In the genomic region with DNA sequence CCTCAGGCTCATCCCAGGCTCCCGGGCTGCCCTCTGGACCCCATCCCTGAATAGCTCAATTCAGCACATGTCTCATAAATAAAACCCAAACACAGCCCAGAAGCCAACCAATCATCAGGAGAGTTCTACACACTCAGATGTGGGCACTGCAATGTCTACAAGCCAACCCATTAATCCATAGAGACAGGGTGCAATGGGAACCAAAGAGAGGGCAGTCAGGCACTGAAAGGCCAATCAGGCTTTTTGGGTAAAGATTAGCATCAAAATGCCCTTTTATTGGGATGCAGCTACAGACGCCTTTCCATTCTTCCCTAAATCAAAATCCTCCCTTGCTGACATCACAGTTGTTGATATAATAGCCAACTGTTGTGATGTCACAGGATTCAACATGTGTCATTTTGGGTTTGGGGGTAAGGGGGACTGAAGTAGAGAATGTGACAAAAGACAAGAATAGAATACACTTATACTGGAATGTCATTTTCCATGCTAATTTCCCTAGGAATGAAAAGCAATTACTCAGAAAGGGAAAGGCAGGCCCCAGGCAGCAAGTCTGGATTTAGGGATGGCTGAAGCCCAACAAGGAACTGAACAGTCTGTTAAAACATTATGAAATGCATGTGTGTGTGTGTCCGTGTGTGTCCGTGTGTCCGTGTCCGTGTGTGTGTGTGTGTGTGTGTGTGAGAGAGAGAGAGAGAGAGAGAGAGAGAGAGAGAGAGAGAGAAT, we compare ENCODE assay signal across 11 mouse cellular contexts.
A peak's percentile ranks its signal among the peaks of the same experiment; 100 is the strongest.
DNase-seq lines count a peak whose midpoint lies in the region; ATAC-seq and TF ChIP-seq lines count a peak whose summit lies in the region.
"Had no signal": no experiment of that assay in that cellular context is flagged by ENCODE, and none has a peak within 500 bp of the region (broad histone marks: within the 10 kb centered on the region; RNA-seq: fewer than 3 reads in every experiment).

No protein-coding gene starts in this region.

- H3K4me1 ChIP-seq in heart, embryonic 15.5 days (replicated peaks): peaks cover 58% of the 10 kb centered on the region
- peaks cover 31% of the 10 kb centered on the region for H3K4me1 ChIP-seq in hindbrain, embryonic 12.5 days

- no peaks in the 10 kb centered on the region for H3K27me3 ChIP-seq in heart, embryonic 15.5 days
- no peaks in the 10 kb centered on the region for H3K27me3 ChIP-seq in hindbrain, embryonic 12.5 days
- H3K27me3 ChIP-seq in myocyte (ENCODE audit: control insufficient read depth, insufficient read depth, insufficient read length): no peaks in the 10 kb centered on the region
- H3K27me3 ChIP-seq: liver, embryonic 13.5 days had no signal

- no peaks in the 10 kb centered on the region for H3K9me3 ChIP-seq in heart, embryonic 15.5 days (replicated peaks)
- H3K9me3 ChIP-seq in hindbrain, embryonic 12.5 days (replicated peaks): no peaks in the 10 kb centered on the region
- H3K9me3 ChIP-seq: liver, embryonic 13.5 days had no signal

- TF ChIP-seq POLR2A in myocyte (IDR thresholded peaks at IDR 0.05; ENCODE audit: insufficient read length, low read depth): no peak

- 61% methylated on average over 6 of the region's 6 CpGs for WGBS in heart, embryonic 15.5 days
- WGBS in hindbrain, embryonic 12.5 days: 43% methylated on average over 6 of the region's 6 CpGs

- H3K27ac ChIP-seq in heart, embryonic 15.5 days: peak overlapping the region; percentile 66
- peak overlapping the region; percentile 53 for H3K27ac ChIP-seq in hindbrain, embryonic 12.5 days
- H3K27ac ChIP-seq: liver, embryonic 13.5 days had no signal

- H3K4me2 ChIP-seq in heart, embryonic 15.5 days: no peak overlapping the region
- no peak overlapping the region for H3K4me2 ChIP-seq in hindbrain, embryonic 12.5 days (replicated peaks)
- H3K4me2 ChIP-seq in myocyte (ENCODE audit: low read depth): peak overlapping the region; percentile 66
- H3K4me2 ChIP-seq: liver, embryonic 13.5 days had no signal

- no peak overlapping the region; the same call in 1 of the 2 replicates for H3K9ac ChIP-seq in heart, embryonic 15.5 days
- H3K9ac ChIP-seq in hindbrain, embryonic 12.5 days: no peak overlapping the region
- H3K9ac ChIP-seq: liver, embryonic 13.5 days had no signal

- H3ac ChIP-seq in myocyte (ENCODE audit: control insufficient read depth, insufficient read length): no peak overlapping the region

- H3K79me2 ChIP-seq in myocyte (ENCODE audit: control insufficient read depth, insufficient read depth): peaks cover 72% of the 10 kb centered on the region

- DNase-seq in heart, postnatal 4 days: no peak
- DNase-seq in embryo, embryonic 11.5 days (ENCODE audit: low read depth, low spot score): peak; percentile 31
- DNase-seq in cerebellum, postnatal 14 days: no peak
- no peak for DNase-seq in yolk sac, embryonic 10.5 days (ENCODE audit: low spot score)
- no peak for DNase-seq in ovary, postnatal 10 days (ENCODE audit: low spot score)
- DNase-seq: liver, embryonic 13.5 days; retina, postnatal 1 day; thymus, postnatal 36 days had no signal

- H3K36me3 ChIP-seq in heart, embryonic 15.5 days: no peaks in the 10 kb centered on the region
- H3K36me3 ChIP-seq in hindbrain, embryonic 12.5 days: no peaks in the 10 kb centered on the region
- no peaks in the 10 kb centered on the region for H3K36me3 ChIP-seq in myocyte (ENCODE audit: control insufficient read depth, insufficient read depth)
- H3K36me3 ChIP-seq: liver, embryonic 13.5 days had no signal

- no peak for ATAC-seq in heart, embryonic 15.5 days (replicated peaks; ENCODE audit: insufficient number of reproducible peaks, insufficient read depth, low FRiP score, low read depth)
- ATAC-seq in hindbrain, embryonic 12.5 days (ENCODE audit: low FRiP score): peak; percentile 95

- no peak overlapping the region for H3K4me3 ChIP-seq in heart, embryonic 15.5 days
- no peak overlapping the region for H3K4me3 ChIP-seq in hindbrain, embryonic 12.5 days
- no peak overlapping the region for H3K4me3 ChIP-seq in myocyte
- H3K4me3 ChIP-seq: liver, embryonic 13.5 days had no signal

TF ChIP-seq in myocyte, 11 proteins besides CTCF, POLR2A, EP300 and RAD21:
- no peak for TF ChIP-seq E2F4 (IDR thresholded peaks at IDR 0.05; ENCODE audit: insufficient read depth)
- no peak for TF ChIP-seq SRF (IDR thresholded peaks at IDR 0.05; ENCODE audit: control insufficient read depth, insufficient read length, low read depth)
